Mouse (Mus musculus) MEL (cell line): ENCODE measurements at regions not wholly inside any gene's neighbourhood (a gene's known extent, or its start where the extent isn't known, plus 50 kb on each side); places are given as distances from the start of the nearest gene placed in this dataset.

Experiments used
- CTCF ChIP-seq, 3 experiments: IDR thresholded peaks in 2 of 3; conservative IDR thresholded peaks in 1 of 3; 2 replicates each; pipeline ENCODE4 v1.5.1; 2011 to 2012; ENCODE audit warnings: low read length in 3 of 3, low read depth in 2 of 3, mild to moderate bottlenecking in 2 of 3, improper control_type of control experiment in 1 of 3, inconsistent platforms in 1 of 3, mixed read lengths in 1 of 3, moderate library complexity in 1 of 3; ENCODE audit not compliant: control insufficient read depth in 1 of 3, insufficient read depth in 1 of 3, poor library complexity in 1 of 3, severe bottlenecking in 1 of 3
- EP300 ChIP-seq, 2 experiments: IDR thresholded peaks; 2 replicates each; pipeline ENCODE4 v1.6.1; 2011; ENCODE audit warnings: improper control_type of control experiment in 2 of 2, low read length in 2 of 2, low read depth in 1 of 2, mild to moderate bottlenecking in 1 of 2
- MAFK ChIP-seq: IDR thresholded peaks from 2 replicates; pipeline ENCODE4 v1.6.1; 2011; ENCODE audit warnings: low read depth, mild to moderate bottlenecking, low read length, improper control_type of control experiment, borderline replicate concordance
- MAX ChIP-seq: IDR thresholded peaks from 2 replicates; pipeline ENCODE4 v1.6.1; 2011; ENCODE audit warnings: low read length, improper control_type of control experiment
- MEF2A ChIP-seq: IDR thresholded peaks from 2 replicates; pipeline ENCODE4 v1.6.1; 2014; ENCODE audit warnings: low read depth, mild to moderate bottlenecking, inconsistent platforms, low read length, improper control_type of control experiment; ENCODE audit not compliant: poor library complexity, insufficient replicate concordance, severe bottlenecking; ENCODE audit errors: extremely low read depth
- MXI1 ChIP-seq: IDR thresholded peaks from 2 replicates; pipeline ENCODE4 v1.6.1; 2011; ENCODE audit warnings: mild to moderate bottlenecking, low read depth, low read length, improper control_type of control experiment
- MYC ChIP-seq: IDR thresholded peaks from 2 replicates; pipeline ENCODE4 v1.6.1; 2011; ENCODE audit warnings: low read depth, mild to moderate bottlenecking, low read length, improper control_type of control experiment, moderate library complexity
- POLR2A ChIP-seq, 2 experiments: IDR thresholded peaks; 2 replicates each; pipeline ENCODE4 v1.6.1; 2011 to 2012; ENCODE audit warnings: low read length in 2 of 2, mild to moderate bottlenecking in 2 of 2, control low read depth in 1 of 2, improper control_type of control experiment in 1 of 2, low read depth in 1 of 2, moderate library complexity in 1 of 2; ENCODE audit not compliant: control insufficient read depth in 1 of 2, insufficient read depth in 1 of 2, poor library complexity in 1 of 2
- POLR2AphosphoS5 ChIP-seq: IDR thresholded peaks from 2 replicates; pipeline ENCODE4 v1.6.1; 2012; ENCODE audit warnings: low read depth, borderline replicate concordance, mild to moderate bottlenecking, inconsistent platforms, low read length, moderate library complexity, mixed read lengths
- RAD21 ChIP-seq: IDR thresholded peaks from 2 replicates; pipeline ENCODE4 v1.6.1; 2011; ENCODE audit warnings: mild to moderate bottlenecking, low read depth, low read length, improper control_type of control experiment
- RCOR1 ChIP-seq: IDR thresholded peaks from 2 replicates; pipeline ENCODE4 v1.6.1; 2012; ENCODE audit warnings: low read depth, mild to moderate bottlenecking, inconsistent platforms, low read length, improper control_type of control experiment
- TCF12 ChIP-seq: IDR thresholded peaks from 2 replicates; pipeline ENCODE4 v1.6.1; 2014; ENCODE audit warnings: low read depth, mild to moderate bottlenecking, inconsistent platforms, low read length, improper control_type of control experiment, moderate library complexity
- ZC3H11A ChIP-seq: IDR thresholded peaks from 2 replicates; pipeline ENCODE4 v1.6.1; 2012; ENCODE audit warnings: low read depth, mild to moderate bottlenecking, inconsistent platforms, low read length, improper control_type of control experiment

GRCm38 (mm10) chr8:80399594-80400207 is 93.9 kb upstream of the Gypa start:
- TF ChIP-seq TCF12 (no peak), EP300 (IDR thresholded peaks at IDR 0.05; ENCODE audit: low read depth in 1 of 2, low read length in 2 of 2) (no peak), POLR2A (IDR thresholded peaks at IDR 0.05; ENCODE audit: control insufficient read depth in 1 of 2, insufficient read depth in 1 of 2, low read depth in 1 of 2, low read length in 2 of 2, poor library complexity in 1 of 2) (no peak), CTCF (IDR thresholded peaks at IDR 0.05 in 2 of 3, conservative IDR thresholded peaks at IDR 0.05 in 1 of 3; ENCODE audit: control insufficient read depth in 1 of 3, insufficient read depth in 1 of 3, low read depth in 2 of 3, low read length in 3 of 3, poor library complexity in 1 of 3, severe bottlenecking in 1 of 3) (no peak), RAD21 (no peak), MEF2A (no peak), MXI1 (no peak), RCOR1 (no peak), POLR2AphosphoS5 (no peak), MYC (no peak), MAFK (no peak), MAX (no peak), ZC3H11A (no peak)
